Mouse (Mus musculus): ENCODE measurements around the gene Pkib. TPM values are rescaled to one million over a fixed set of nuclear protein-coding genes. Genes with fewer than 3 reads are reported as not detected.

The Pkib gene
- polyA plus RNA-seq, 1 experiment from 2014 or later: 1.1 TPM

DNA sequence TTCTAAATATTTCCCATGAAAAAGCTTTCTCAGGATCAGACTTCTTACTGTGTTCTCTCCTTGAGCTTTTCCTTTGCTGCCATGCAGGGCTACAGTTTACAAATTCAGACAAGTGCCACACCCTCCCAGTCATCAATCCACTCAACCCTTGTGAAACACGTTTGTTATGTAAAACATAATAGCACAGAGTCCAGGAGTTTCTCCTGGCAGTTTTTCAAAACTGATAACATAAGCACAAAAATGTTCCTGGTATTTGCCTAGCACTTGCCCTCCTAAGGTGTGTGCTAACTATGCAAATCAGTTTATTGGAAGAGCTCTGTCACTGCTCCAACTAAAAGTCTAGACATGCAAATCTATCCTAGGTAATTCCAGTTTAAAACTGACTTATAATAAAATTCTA lies 131.3 kb downstream of the Pkib start:
- Histone ChIP-seq H3K4me2 (no peak overlapping the region), H3K9me3 (replicated peaks) (no peaks in the 10 kb centered on the region), H3K9ac (no peak overlapping the region), H3K4me1 (replicated peaks) (no peaks in the 10 kb centered on the region), H3K36me3 (replicated peaks) (no peaks in the 10 kb centered on the region), H3K27ac (replicated peaks) (no peak overlapping the region), H3K4me3 (replicated peaks) (no peak overlapping the region), H3K27me3 (no peaks in the 10 kb centered on the region)
- ATAC-seq (ENCODE audit: insufficient read depth): peak; percentile 31; the same call in 1 of the 2 replicates
- 21% methylated on average over 1 of the region's 1 CpGs for WGBS (ENCODE audit: insufficient replicate concordance)

DNA sequence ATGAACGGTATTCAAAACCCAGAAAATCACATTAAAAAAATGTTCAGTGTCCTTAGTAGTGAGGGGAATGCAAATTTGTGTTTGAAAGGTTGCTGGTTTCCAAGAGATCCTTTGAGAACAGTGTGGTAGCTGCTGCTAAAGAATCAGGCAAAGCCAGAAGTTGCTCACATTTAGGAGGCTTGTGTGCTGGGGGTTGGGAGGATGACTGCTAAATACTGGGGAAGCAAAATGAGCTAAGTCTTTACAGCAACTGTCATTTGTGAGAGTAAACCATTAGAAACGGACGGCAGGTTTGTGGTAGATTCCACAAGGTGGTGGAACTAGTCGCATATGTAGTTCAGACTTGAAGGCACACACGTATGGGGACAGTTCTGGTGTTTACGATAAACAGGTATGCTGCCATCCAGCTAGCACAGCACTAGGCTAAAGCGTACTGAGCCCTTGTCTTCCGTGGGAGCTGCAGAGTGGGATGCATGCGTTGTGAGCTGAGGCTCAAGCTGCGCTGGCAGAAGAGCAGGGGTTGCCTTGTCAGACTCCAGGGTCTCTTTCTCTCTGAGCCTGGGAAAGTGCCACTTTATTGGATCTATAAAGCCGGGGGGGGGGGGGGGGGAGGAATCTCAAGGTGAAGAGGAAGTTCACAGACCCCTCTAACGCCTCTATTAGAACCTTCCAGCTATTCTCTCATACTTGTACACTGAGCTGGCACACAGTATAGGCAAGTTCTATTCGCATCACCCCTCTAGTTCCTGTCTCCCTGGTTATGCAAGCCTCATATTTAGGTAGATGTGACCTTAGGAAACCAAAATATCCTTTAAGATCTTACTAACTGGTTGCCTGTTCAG lies 151.7 kb downstream of the Pkib start:
- H3K27ac ChIP-seq (replicated peaks): no peak overlapping the region
- no peak overlapping the region for H3K4me3 ChIP-seq (replicated peaks)
- H3K27me3 ChIP-seq: peaks cover 18% of the 10 kb centered on the region; the same call in 1 of the 2 replicates
- no peaks in the 10 kb centered on the region for H3K9me3 ChIP-seq (replicated peaks)
- H3K4me1 ChIP-seq (replicated peaks): no peaks in the 10 kb centered on the region
- no peak overlapping the region for H3K4me2 ChIP-seq
- H3K36me3 ChIP-seq (replicated peaks): no peaks in the 10 kb centered on the region
- H3K9ac ChIP-seq: no peak overlapping the region
- ATAC-seq (ENCODE audit: insufficient read depth): no peak
- WGBS (ENCODE audit: insufficient replicate concordance): 40% methylated on average over 13 of the region's 13 CpGs

DNA sequence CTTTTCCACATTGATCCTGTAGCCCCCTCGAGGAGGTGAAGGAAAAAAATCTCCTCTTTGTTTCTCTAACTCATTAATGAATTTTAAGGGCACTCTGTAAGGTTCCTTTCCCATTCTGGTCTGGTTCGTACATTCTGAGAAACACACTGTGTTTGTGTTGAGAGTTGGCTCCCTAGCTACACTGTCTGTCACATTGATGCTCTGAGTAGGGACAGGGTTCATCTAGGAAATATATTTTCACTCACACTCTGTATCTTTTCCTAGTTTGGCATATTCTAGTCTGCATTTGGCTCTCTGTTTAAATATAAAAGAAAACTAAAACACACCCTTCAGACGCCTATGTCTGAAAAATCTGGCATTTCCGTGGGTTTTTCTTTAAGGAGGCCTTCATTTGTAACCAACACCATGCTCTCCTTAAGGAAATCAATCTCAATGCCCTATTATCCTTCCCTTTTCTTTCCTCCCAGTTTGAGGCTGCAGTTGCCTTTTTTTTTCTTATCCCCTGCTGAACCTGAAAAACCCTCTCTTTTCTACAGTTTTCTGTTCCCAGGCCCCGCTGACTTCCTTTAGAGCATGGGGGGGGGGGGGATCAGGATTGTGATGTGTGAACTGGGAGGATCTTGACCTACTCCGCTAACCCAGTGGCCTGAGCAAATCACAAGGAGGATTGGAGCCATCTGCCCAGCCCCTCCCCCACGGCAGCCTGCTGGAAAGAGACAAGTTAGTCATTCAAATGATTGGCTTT lies 152.5 kb downstream of the Pkib start:
- Histone ChIP-seq H3K4me1 (replicated peaks) (no peaks in the 10 kb centered on the region), H3K4me2 (no peak overlapping the region), H3K27ac (replicated peaks) (no peak overlapping the region), H3K9ac (no peak overlapping the region), H3K27me3 (peaks cover 18% of the 10 kb centered on the region; the same call in 1 of the 2 replicates), H3K9me3 (replicated peaks) (no peaks in the 10 kb centered on the region), H3K4me3 (replicated peaks) (no peak overlapping the region), H3K36me3 (replicated peaks) (no peaks in the 10 kb centered on the region)
- no peak for ATAC-seq (ENCODE audit: insufficient read depth)
- WGBS (ENCODE audit: insufficient replicate concordance): 28% methylated on average over 7 of the region's 7 CpGs

DNA sequence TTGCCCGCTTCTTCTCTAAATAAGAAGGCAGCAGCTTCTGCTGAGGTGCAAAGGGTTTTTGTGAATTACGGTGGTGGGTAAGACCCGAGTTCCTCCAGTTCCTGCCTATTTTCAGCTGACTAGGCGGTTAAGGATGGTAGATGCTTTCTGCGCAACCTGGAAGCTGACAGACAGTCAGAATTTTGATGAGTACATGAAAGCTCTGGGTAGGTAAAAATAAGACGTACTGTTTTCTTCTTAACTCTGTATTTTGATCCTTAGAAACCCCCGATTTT lies 153.0 kb downstream of the Pkib start, which contains the start of gene Fabp7:
Gene Fabp7 (plus strand): TSS at position 6 of the 275 bp plus-strand sequence.
- Histone ChIP-seq H3K4me3 (replicated peaks) (no peak within 1 kb of the TSS), H3K27ac (replicated peaks) (no peak within 1 kb of the TSS), H3K27me3 (peaks cover 18% of the 10 kb centered on the region; the same call in 1 of the 2 replicates), H3K36me3 (replicated peaks) (no peaks in the 10 kb centered on the region), H3K9me3 (replicated peaks) (no peaks in the 10 kb centered on the region), H3K9ac (no peak within 1 kb of the TSS), H3K4me2 (no peak within 1 kb of the TSS), H3K4me1 (replicated peaks) (no peaks in the 10 kb centered on the region)
- WGBS (ENCODE audit: insufficient replicate concordance): 34% methylated on average over 7 of the region's 7 CpGs
- ATAC-seq (ENCODE audit: insufficient read depth): no peak

DNA sequence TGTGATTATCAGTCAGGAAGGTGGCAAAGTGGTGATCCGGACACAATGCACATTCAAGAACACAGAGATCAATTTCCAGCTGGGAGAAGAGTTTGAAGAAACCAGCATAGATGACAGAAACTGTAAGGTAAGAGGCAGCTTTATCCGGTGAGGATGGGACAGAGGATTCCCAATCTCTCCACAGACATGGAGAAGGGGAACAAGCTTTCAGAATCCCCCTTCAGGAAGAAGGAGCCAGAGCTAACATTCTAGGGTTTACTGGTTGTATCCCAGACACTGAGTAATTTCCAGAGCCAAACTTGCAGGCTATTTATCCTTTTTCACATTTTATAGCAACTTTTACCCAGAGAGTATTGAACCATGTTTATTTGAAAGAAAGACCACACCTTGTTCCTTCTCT lies 153.8 kb downstream of the Pkib start:
- Histone ChIP-seq H3K9me3 (replicated peaks) (no peaks in the 10 kb centered on the region), H3K36me3 (replicated peaks) (no peaks in the 10 kb centered on the region), H3K4me1 (replicated peaks) (no peaks in the 10 kb centered on the region), H3K9ac (no peak overlapping the region), H3K4me2 (no peak overlapping the region), H3K27ac (replicated peaks) (no peak overlapping the region), H3K4me3 (replicated peaks) (no peak overlapping the region), H3K27me3 (peaks cover 18% of the 10 kb centered on the region; the same call in 1 of the 2 replicates)
- no peak for ATAC-seq (ENCODE audit: insufficient read depth)
- WGBS (ENCODE audit: insufficient replicate concordance): 46% methylated on average over 2 of the region's 2 CpGs

Other genes with a start within 250 kb of the Pkib start
- 8.5 and 9.8 TPM in 2 replicates for gene Hsf2, start 145.6 kb upstream of the Pkib start, polyA plus RNA-seq (2015; fragmentation: Nextera tagmentation; extraction: Ambion mirVana)
- 73.2 and 73.9 TPM in 2 replicates for gene Serinc1, start 99.5 kb upstream of the Pkib start, polyA plus RNA-seq (2015; fragmentation: Nextera tagmentation; extraction: Ambion mirVana)
- 1.5 and 1.8 TPM in 2 replicates for gene Fabp7, start 152.9 kb downstream of the Pkib start, polyA plus RNA-seq (2015; fragmentation: Nextera tagmentation; extraction: Ambion mirVana)
- gene Smpdl3a, start 162.4 kb downstream of the Pkib start, polyA plus RNA-seq (2015; fragmentation: Nextera tagmentation; extraction: Ambion mirVana): 24.6 and 27.7 TPM in 2 replicates

Data from liver, embryonic 15.5 days (tissue).